Mouse (Mus musculus): ENCODE results near the gene Arhgap4.

GRCm38 (mm10) chrX:73969729-73970128 is 48.1 kb upstream of the Arhgap4 start:
- TF ChIP-seq CHD2 (IDR thresholded peaks at IDR 0.05; ENCODE audit: low read depth, low read length) (no peak), ZC3H11A (IDR thresholded peaks at IDR 0.05; ENCODE audit: borderline replicate concordance, low read depth, low read length) (no peak), MAFK (IDR thresholded peaks at IDR 0.05; ENCODE audit: insufficient read depth, low read depth, low read length) (no peak), ZNF384 (IDR thresholded peaks at IDR 0.05; ENCODE audit: low read depth, low read length) (no peak), HCFC1 (IDR thresholded peaks at IDR 0.05; ENCODE audit: borderline replicate concordance, insufficient read depth, low read length) (no peak)
